Mouse (Mus musculus): ENCODE measurements around the gene Maz.

Maz gene

GRCm38 (mm10) chr7:127021563-127022527 is 5.0 kb downstream of the Maz start:
- no peak for DNase-seq (ENCODE audit: low read depth in 2 of 2, low spot score in 2 of 2)

- peak in 1 of 2 experiments; percentile 23 for DNase-seq (ENCODE audit: low read depth in 2 of 2, low spot score in 2 of 2)
These were observed 5.8 kb downstream of the Maz start, which contains the start of the genes Gm42742 and Prrt2 for GRCm38 (mm10) chr7:127020901-127021562. TSS of gene Gm42742 (minus strand) at chr7:127021097. TSS of gene Prrt2 (minus strand) at chr7:127021211.

GRCm38 (mm10) chr7:127020491-127020890 is 6.3 kb downstream of the Maz start:
- DNase-seq (ENCODE audit: low read depth in 2 of 2, low spot score in 2 of 2) = no peak

- DNase-seq (ENCODE audit: low read depth in 2 of 2, low spot score in 2 of 2) = no peak
These were observed 6.8 kb downstream of the Maz start for GRCm38 (mm10) chr7:127020031-127020430.

GRCm38 (mm10) chr7:127019306-127019960 is 7.4 kb downstream of the Maz start:
- no peak for DNase-seq (ENCODE audit: low read depth in 2 of 2, low spot score in 2 of 2)

- DNase-seq (ENCODE audit: low read depth in 2 of 2, low spot score in 2 of 2) = no peak
These were observed 8.2 kb downstream of the Maz start for GRCm38 (mm10) chr7:127018416-127019305.

- no peak for DNase-seq (ENCODE audit: low read depth in 2 of 2, low spot score in 2 of 2)
These were observed 8.9 kb downstream of the Maz start for GRCm38 (mm10) chr7:127017950-127018345.

- DNase-seq (ENCODE audit: low read depth in 2 of 2, low spot score in 2 of 2) = peak; percentile 92
These were observed 9.6 kb downstream of the Maz start, which contains the start of gene Pagr1a for GRCm38 (mm10) chr7:127016971-127017949. TSS of gene Pagr1a (minus strand) at chr7:127017352.

GRCm38 (mm10) chr7:127016486-127016938 is 10.3 kb downstream of the Maz start:
- DNase-seq (ENCODE audit: low read depth in 2 of 2, low spot score in 2 of 2) = no peak

- no peak for DNase-seq (ENCODE audit: low read depth in 2 of 2, low spot score in 2 of 2)
These were observed 10.6 kb downstream of the Maz start, which contains the start of gene Pagr1b for GRCm38 (mm10) chr7:127016481-127016485. TSS of gene Pagr1b (minus strand) at chr7:127016484.

- DNase-seq (ENCODE audit: low read depth in 2 of 2, low spot score in 2 of 2) = no peak
These were observed 10.8 kb downstream of the Maz start for GRCm38 (mm10) chr7:127016081-127016480.

- no peak for DNase-seq (ENCODE audit: low read depth in 2 of 2, low spot score in 2 of 2)
These were observed 11.8 kb downstream of the Maz start for GRCm38 (mm10) chr7:127014993-127015392.

- DNase-seq (ENCODE audit: low read depth in 2 of 2, low spot score in 2 of 2) = peak; percentile 41 to 64
These were observed 12.5 kb downstream of the Maz start, which contains the start of gene Mvp for GRCm38 (mm10) chr7:127014320-127014719. TSS of gene Mvp (minus strand) at chr7:127014621.

- no peak for DNase-seq (ENCODE audit: low read depth in 2 of 2, low spot score in 2 of 2)
These were observed 13.5 kb downstream of the Maz start for GRCm38 (mm10) chr7:127013385-127013784.

- no peak for DNase-seq (ENCODE audit: low read depth in 2 of 2, low spot score in 2 of 2)
These were observed 14.0 kb downstream of the Maz start for GRCm38 (mm10) chr7:127012845-127013244.

GRCm38 (mm10) chr7:127012374-127012773 is 14.5 kb downstream of the Maz start:
- no peak for DNase-seq (ENCODE audit: low read depth in 2 of 2, low spot score in 2 of 2)

- DNase-seq (ENCODE audit: low read depth in 2 of 2, low spot score in 2 of 2) = no peak
These were observed 15.1 kb downstream of the Maz start for GRCm38 (mm10) chr7:127011717-127012116.

- no peak for DNase-seq (ENCODE audit: low read depth in 2 of 2, low spot score in 2 of 2)
These were observed 15.8 kb downstream of the Maz start for GRCm38 (mm10) chr7:127011051-127011450.

GRCm38 (mm10) chr7:127009307-127010085 is 17.3 kb downstream of the Maz start:
- DNase-seq (ENCODE audit: low read depth in 2 of 2, low spot score in 2 of 2) = no peak
